In genomic region chr3:18787531-18788176, GRCm38 (mm10) we compare ENCODE assay signal across 15 mouse cellular contexts.
DNase-seq lines count a peak whose midpoint lies in the region; ATAC-seq and TF ChIP-seq lines count a peak whose summit lies in the region.
"Had no signal": no experiment of that assay in that cellular context is flagged by ENCODE, and none has a peak within 500 bp of the region (broad histone marks: within the 10 kb centered on the region; RNA-seq: fewer than 3 reads in every experiment).

No protein-coding gene starts in this region.

- H3K4me3 ChIP-seq in heart, embryonic 15.5 days = no peak overlapping the region
- no peak overlapping the region for H3K4me3 ChIP-seq in heart, embryonic 10.5 days
- no peak overlapping the region for H3K4me3 ChIP-seq in kidney, postnatal 0 days (replicated peaks; ENCODE audit: low read depth, low read length)
- no peak overlapping the region for H3K4me3 ChIP-seq in layer of hippocampus, adult 2 months
- H3K4me3 ChIP-seq: embryonic facial prominence, embryonic 12.5 days; forebrain, embryonic 13.5 days; intestine, embryonic 15.5 days had no signal

- DNase-seq in heart, embryonic 10.5 days (ENCODE audit: low spot score) = no peak
- DNase-seq in brain, adult 2 months (ENCODE audit: low read depth, low spot score) = peak; percentile 25
- peak; percentile 76 to 80 for DNase-seq in cerebellum, postnatal 10 days
- peak; percentile 62 for DNase-seq in kidney, postnatal 0 days (ENCODE audit: low spot score)
- DNase-seq in layer of hippocampus, adult 2 months (ENCODE audit: low spot score in 2 of 2) = no peak
- DNase-seq in left cerebral cortex, postnatal 14 days (ENCODE audit: low spot score in 2 of 2) = no peak
- DNase-seq: gastrocnemius, postnatal 14 days; heart, postnatal 4 days; right cerebral cortex, postnatal 25 days; thymus, postnatal 14 days had no signal

- no peak for TF ChIP-seq CTCF in kidney, postnatal 0 days (IDR thresholded peaks at IDR 0.05; ENCODE audit: low read depth)
- no peak for TF ChIP-seq CTCF in layer of hippocampus, adult 2 months (conservative IDR thresholded peaks at IDR 0.05)

- no peak overlapping the region for H3K9ac ChIP-seq in heart, embryonic 15.5 days
- no peak overlapping the region for H3K9ac ChIP-seq in kidney, postnatal 0 days (ENCODE audit: low read depth, low read length)
- H3K9ac ChIP-seq: embryonic facial prominence, embryonic 12.5 days; forebrain, embryonic 13.5 days; intestine, embryonic 15.5 days had no signal

- H3K27ac ChIP-seq in heart, embryonic 15.5 days = 0 out of 2 replicates have a peak overlapping the region, but pooled peaks have one; percentile 15
- no peak overlapping the region for H3K27ac ChIP-seq in heart, embryonic 10.5 days
- peak overlapping the region; percentile 19; the same call in 1 of the 2 replicates for H3K27ac ChIP-seq in kidney, postnatal 0 days
- H3K27ac ChIP-seq in layer of hippocampus, adult 2 months = no peak overlapping the region
- H3K27ac ChIP-seq: embryonic facial prominence, embryonic 12.5 days; forebrain, embryonic 13.5 days; intestine, embryonic 15.5 days had no signal

- no peak for ATAC-seq in heart, embryonic 15.5 days (replicated peaks; ENCODE audit: insufficient number of reproducible peaks, insufficient read depth, low FRiP score, low read depth)
- no peak for ATAC-seq in kidney, postnatal 0 days (replicated peaks; ENCODE audit: low FRiP score, low read depth)
- ATAC-seq: forebrain, embryonic 13.5 days; intestine, embryonic 15.5 days had no signal

- no peaks in the 10 kb centered on the region for H3K9me3 ChIP-seq in heart, embryonic 15.5 days (replicated peaks)
- H3K9me3 ChIP-seq in heart, embryonic 10.5 days = no peaks in the 10 kb centered on the region
- H3K9me3 ChIP-seq in kidney, postnatal 0 days (replicated peaks; ENCODE audit: low read length) = no peaks in the 10 kb centered on the region
- H3K9me3 ChIP-seq: embryonic facial prominence, embryonic 12.5 days; forebrain, embryonic 13.5 days; intestine, embryonic 15.5 days had no signal

- H3K27me3 ChIP-seq in heart, embryonic 15.5 days = no peaks in the 10 kb centered on the region
- H3K27me3 ChIP-seq in heart, embryonic 10.5 days (ENCODE audit: insufficient read depth, poor library complexity, severe bottlenecking) = no peaks in the 10 kb centered on the region
- no peaks in the 10 kb centered on the region for H3K27me3 ChIP-seq in kidney, postnatal 0 days (ENCODE audit: insufficient read depth, low read length)
- H3K27me3 ChIP-seq: embryonic facial prominence, embryonic 12.5 days; forebrain, embryonic 13.5 days; intestine, embryonic 15.5 days had no signal

- H3K4me2 ChIP-seq in heart, embryonic 15.5 days = no peak overlapping the region
- no peak overlapping the region for H3K4me2 ChIP-seq in kidney, postnatal 0 days (ENCODE audit: low read length)
- H3K4me2 ChIP-seq: embryonic facial prominence, embryonic 12.5 days; forebrain, embryonic 13.5 days; intestine, embryonic 15.5 days; liver, embryonic 11.5 days had no signal

- intact Hi-C loops in left cerebral cortex, postnatal 14 days (cut with DNase I) = no loop called here

- no peaks in the 10 kb centered on the region for H3K4me1 ChIP-seq in heart, embryonic 15.5 days (replicated peaks)
- H3K4me1 ChIP-seq in heart, embryonic 10.5 days = no peaks in the 10 kb centered on the region
- H3K4me1 ChIP-seq in kidney, postnatal 0 days (replicated peaks; ENCODE audit: insufficient read depth, low read length) = no peaks in the 10 kb centered on the region
- H3K4me1 ChIP-seq: embryonic facial prominence, embryonic 12.5 days; forebrain, embryonic 13.5 days; intestine, embryonic 15.5 days had no signal

- 46% methylated on average over 8 of the region's 8 CpGs for WGBS in heart, embryonic 15.5 days
- 59% methylated on average over 8 of the region's 8 CpGs for WGBS in heart, embryonic 10.5 days
- 44% methylated on average over 8 of the region's 8 CpGs for WGBS in kidney, postnatal 0 days

- H3K36me3 ChIP-seq in heart, embryonic 15.5 days = no peaks in the 10 kb centered on the region
- H3K36me3 ChIP-seq in heart, embryonic 10.5 days = no peaks in the 10 kb centered on the region
- no peaks in the 10 kb centered on the region for H3K36me3 ChIP-seq in kidney, postnatal 0 days (ENCODE audit: insufficient read depth, low read length)
- H3K36me3 ChIP-seq: embryonic facial prominence, embryonic 12.5 days; intestine, embryonic 15.5 days had no signal

Comparison
In these comparisons a context has a peak if more than half of its experiments do, and no peak if none do; other contexts are left out.
1. H3K27ac ChIP-seq: peak in heart, embryonic 15.5 days (single experiment) and kidney, postnatal 0 days (single experiment); none in heart, embryonic 10.5 days (single experiment) and layer of hippocampus, adult 2 months (single experiment).
2. DNase-seq: peak in brain, adult 2 months (single experiment), cerebellum, postnatal 10 days (2 of 2) and kidney, postnatal 0 days (single experiment); none in heart, embryonic 10.5 days (single experiment), layer of hippocampus, adult 2 months (0 of 2) and left cerebral cortex, postnatal 14 days (0 of 2).